Mouse (Mus musculus) heart, postnatal 4 days (tissue): ENCODE measurements at regions not wholly inside any gene's neighbourhood (a gene's known extent, or its start where the extent isn't known, plus 50 kb on each side); places are given as distances from the start of the nearest gene placed in this dataset.

Experiments used
- DNase-seq: peaks from one replicate; pipeline ENCODE4 v3.0.0; 2021

- DNase-seq: peak; percentile 76
Measured at GRCm38 (mm10) chr5:52309317-52310060, 54.1 kb upstream of the Sod3 start.

- no peak for DNase-seq
Measured at GRCm38 (mm10) chr5:52296303-52296702, 67.3 kb upstream of the Sod3 start.

GRCm38 (mm10) chr5:52294466-52294865, 69.1 kb upstream of the Sod3 start:
- DNase-seq: peak; percentile 29

GRCm38 (mm10) chr5:52288319-52288718, 75.3 kb upstream of the Sod3 start:
- DNase-seq: no peak

DNA sequence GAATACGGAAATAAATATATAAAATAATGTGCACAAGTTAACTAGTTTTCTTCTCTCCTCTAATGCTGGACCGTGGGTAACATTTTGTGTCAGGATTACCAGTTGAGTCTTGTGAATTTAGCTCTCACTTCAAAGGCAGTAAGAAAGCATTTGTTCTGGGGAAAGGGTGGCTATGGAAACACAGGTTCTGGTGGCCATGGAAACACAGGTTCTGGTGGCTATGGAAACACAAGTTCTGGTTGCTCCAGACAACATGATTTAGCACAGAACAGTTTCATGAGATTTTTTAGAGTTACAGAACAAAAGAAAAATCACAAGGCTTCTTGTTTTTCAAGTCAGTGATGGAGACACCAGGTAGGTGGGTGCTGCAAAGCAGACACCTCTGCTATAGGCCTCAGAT, 82.7 kb upstream of the Sod3 start:
- no peak for DNase-seq

DNA sequence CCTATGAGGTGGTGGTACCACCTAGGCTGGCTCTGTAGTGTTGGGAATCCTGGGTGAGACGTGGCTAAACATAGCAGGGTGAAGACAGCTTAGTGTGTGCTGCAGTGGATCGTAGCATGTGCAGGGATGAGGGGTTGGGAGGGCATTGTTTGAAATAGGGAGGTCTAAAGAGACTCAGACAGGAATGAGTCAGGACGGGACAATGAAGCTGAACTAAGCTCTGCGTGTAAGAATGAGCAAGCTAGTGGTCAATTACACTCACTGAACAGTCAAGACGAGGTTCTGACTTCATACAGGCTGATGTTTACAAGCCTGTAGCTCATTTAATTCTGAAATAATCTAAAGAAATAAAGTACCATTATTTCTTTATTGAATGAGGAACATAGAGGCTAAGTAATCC, 85.5 kb upstream of the Sod3 start:
- no peak for DNase-seq

DNA sequence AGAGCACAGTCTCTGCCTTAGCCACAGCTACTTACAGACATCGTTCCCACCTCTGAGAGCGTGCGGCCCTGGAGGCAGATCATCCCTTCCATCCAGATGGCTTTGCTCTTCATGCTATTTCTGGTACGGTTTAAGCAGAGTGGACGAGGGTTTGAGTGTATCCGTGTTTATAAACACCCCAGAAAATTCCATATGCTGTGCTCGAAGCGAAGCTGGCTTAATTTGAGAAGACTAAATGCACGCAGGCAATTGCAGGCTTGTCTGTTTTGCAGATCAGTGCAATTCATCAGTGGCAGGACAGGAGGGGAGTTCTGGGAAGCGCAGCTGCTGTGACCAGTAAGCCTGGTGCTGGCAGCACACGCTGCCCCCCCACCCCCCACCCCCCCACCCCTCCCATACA, 72.9 kb upstream of the Dhx15 start:
- DNase-seq: no peak

DNA sequence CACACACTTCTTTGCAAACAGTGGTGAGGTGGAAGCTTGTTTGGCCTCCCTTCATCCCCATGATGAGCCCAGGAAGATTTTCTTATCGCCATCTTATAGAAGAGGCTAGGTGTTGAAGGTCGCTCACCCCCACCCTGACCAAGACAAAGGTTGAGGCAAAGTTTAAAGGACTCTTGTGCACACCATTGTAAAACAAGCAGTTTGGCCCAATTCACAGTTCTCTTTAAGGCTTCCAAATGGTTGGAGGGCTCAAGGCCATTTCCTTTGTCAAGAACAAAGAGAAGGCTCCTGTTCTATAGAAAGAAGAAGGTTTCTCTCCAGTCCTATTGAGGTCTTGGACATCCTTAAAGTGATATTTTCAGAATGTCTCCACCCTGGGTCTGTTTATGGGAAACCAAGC, 67.8 kb upstream of the Dhx15 start:
- no peak for DNase-seq

DNA sequence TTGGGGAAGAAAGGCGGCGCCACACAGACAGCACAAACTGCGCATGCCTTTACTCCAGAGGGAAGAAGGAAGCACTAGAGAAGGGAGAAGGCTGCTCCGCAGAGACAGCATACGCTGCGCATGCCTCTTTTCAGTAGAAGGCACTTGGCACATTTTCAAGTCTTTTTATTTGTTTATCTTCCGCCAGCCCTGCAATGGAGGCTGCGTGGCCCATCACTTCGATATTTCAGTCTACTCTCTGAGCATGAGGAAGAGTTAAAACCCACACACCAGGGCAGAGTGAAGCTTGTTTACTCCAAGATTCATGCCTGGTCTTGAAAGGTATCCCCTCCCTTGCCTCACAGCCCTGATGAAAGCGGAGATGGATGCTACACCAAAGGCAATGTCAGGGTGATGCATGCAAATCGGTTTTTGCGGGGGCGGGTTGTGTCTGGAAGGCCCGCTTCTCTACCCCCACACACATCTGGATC, 64.3 kb upstream of the Dhx15 start:
- DNase-seq: peak; percentile 18

GRCm38 (mm10) chr5:52249804-52250203, 59.5 kb upstream of the Dhx15 start:
- DNase-seq: no peak

DNA sequence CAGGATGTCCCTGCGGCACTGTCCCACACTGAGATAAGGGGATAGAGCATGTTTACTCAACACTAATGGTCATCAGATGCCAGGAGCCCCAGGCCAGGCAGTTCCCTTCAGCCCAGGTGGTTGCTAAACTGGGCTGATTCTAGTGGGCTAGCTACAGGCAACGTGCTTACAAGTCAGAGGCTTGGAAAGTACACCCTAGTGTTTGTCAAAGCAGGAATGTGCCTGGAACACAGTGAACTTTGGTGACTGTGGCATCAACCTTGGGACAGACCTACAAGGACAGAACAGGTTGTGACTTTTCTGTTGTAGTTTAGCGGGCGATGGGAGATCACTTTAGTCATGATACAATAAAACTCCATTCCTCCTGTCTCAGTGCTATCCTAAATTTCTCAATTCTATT, 53.6 kb upstream of the Dhx15 start:
- DNase-seq: no peak

DNA sequence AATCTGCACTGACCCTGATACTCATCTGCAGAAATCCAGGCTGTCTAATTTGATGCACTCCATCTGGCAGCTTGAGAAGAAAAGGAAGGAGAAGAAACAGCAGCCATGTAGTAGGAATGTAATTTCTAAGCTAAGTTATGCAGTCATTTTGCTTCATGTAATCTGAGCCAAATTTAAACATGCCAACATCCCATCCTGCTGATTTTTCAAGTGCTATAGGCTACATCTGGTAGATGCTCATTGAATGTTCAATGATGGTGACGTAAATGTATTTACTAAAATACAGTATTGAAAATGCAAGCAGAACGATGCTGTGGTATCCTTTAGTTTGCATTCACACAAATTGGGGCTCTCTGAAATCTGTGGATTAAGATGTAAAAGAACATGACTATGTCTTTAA, 52.1 kb upstream of the Dhx15 start:
- DNase-seq: no peak

DNA sequence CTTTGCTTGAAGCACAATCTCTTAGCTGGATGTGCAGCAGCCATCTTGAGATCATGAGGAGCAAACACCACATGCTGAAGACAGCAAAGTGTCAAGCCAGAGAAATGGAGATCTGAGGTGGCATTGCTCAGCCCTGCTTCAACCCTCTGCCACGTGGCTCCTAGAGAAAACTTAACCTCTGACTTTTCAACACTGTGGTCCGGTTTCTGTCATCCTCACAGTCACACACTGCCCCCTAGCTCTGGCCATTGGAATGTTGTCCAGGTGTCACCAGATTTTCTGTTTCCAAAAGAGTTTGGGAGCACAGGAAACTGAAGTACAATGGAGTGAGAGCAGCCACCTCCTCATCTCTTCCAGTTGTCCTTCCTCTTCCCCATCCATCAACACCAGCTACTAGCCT, 50.2 kb upstream of the Dhx15 start:
- peak; percentile 52 for DNase-seq
